Mouse (Mus musculus) cerebellum, adult (tissue): ENCODE measurements around the gene Tekt5.

ENCODE experiments used
- ATAC-seq: cut with Nextera tagmentation; 2 replicates; pipeline ENCODE4 v1.9.2; 2017; ENCODE audit warnings: mild to moderate bottlenecking, moderate library complexity, mixed read lengths; ENCODE audit not compliant: insufficient number of reproducible peaks, low FRiP score, low TSS enrichment

Tekt5 gene

GRCm38 (mm10) chr16:10394699-10395540 lies at the start of gene Tekt5:
Tekt5 (minus strand) TSS chr16:10395490.
- ATAC-seq, result 0 out of 2 replicates have a peak, but pooled peaks have one; percentile 36

DNA sequence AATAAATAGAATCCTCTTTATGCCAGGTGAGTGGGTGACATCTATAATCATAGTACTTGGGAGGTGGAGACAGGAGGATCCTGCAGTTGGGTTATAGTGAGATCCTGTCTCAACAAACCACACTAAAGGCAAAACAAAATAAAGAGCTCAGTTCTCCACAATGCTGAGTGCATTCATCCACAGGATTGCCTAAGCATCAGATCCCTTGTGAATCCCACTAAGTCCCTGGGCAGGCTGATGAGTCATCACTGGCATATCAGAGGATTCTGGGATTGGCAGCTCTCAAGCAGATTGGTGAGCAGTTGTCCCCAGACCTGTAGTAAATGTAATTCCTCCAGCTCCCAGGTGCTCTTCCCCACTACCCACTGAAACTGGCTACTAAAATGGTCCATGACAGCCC lies 48.4 kb upstream of the Tekt5 start:
- ATAC-seq, result no peak

DNA sequence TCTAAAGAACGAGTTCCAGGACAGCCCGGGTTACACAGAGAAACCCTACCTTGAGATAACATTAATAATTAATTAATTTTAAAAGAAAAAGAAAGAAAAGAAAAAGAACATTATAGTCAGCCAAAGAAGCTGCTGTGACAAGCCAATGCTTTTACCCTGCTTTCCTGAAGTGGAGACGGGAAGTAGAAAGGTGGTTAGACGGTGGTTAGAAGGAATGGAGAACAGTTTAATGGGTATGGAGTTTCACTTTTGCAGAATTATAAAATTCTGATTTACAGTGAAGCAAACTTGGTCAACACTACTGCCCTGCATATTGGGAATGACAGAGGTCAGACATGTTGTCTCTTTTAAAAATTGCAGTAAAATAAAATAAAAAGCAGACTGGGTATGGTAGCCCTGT lies 46.5 kb upstream of the Tekt5 start:
- ATAC-seq, result no peak

DNA sequence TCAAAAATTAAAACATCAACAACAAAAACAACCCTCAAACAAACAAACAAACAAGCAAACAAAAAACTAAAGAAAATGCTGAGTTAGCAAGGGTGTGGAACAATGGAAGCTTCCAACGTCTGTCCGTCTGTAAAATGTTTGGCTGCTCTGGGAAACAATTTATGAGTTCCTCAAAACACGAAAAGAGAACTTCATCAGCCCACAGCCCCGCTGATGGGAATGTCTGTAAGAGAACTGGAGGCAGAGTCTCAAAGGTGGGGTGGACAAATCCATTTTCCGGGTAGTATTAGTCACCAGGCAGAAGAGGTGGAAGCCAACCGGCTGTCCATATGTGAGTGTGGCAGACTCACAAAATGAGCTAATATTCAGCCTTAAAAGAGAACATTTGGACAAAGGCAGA lies 46.0 kb upstream of the Tekt5 start:
- no peak for ATAC-seq

DNA sequence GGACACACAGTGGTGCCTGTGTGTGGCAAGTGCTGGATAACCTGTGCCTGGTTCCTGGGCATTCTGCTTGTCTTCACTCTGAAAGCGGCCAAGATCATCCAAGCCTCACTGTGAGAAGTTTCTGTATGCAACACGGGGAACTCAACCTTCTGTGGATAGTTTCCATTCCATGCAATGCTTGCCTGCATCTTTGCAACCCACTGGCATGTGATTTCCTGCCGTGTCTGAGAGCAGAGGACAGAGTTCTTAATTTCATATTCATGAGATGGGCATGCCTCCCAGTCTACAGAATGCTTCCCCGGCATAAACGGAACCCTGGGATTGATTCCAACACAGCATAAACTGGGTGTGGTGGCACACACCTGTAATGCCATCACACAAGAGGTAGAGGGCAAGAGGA lies 42.8 kb upstream of the Tekt5 start:
- ATAC-seq, result no peak

DNA sequence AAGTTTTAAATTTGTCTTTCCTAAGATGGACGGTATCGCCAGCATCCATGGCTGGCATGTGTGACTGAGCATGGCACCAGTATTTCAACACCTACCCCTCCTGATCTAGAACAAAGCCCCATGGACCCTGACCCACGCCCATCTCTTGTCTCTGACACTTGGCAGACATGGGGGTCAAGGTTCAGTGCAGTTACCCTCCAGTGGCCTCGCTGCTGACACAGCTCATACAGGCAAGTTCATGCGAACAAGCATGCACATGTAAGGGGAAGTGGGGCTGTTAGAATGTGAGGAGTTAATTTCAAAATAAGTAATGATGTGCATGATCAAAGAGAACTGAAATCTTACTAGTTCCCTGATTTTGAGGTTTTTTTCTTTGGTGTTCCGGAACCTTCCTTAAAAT lies 40.9 kb upstream of the Tekt5 start:
- ATAC-seq, result no peak

DNA sequence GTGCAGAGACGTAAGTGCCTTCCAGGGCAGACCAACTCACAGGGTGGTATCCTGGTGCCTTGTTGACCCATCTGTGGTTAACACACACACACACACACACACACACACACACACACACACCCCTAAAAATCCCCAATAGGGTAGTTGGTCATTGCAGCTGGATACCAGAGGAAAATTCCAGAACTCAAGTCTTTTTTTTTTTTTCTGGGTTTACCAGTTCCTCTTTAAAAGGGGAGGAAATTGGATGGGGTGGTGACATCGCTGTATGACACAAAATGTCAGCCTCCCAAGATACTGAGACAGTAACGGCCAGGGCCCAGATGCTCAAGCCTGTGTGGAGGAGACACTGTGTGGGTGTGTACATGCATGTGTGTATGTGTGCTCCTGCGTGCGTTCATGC lies 38.1 kb upstream of the Tekt5 start:
- no peak for ATAC-seq

- ATAC-seq, result no peak
Observed at GRCm38 (mm10) chr16:10432387-10432786, 37.1 kb upstream of the Tekt5 start.

- no peak for ATAC-seq
Observed at GRCm38 (mm10) chr16:10431911-10432310, 36.6 kb upstream of the Tekt5 start.

- no peak for ATAC-seq
Observed at GRCm38 (mm10) chr16:10420447-10421054, 25.3 kb upstream of the Tekt5 start.

DNA sequence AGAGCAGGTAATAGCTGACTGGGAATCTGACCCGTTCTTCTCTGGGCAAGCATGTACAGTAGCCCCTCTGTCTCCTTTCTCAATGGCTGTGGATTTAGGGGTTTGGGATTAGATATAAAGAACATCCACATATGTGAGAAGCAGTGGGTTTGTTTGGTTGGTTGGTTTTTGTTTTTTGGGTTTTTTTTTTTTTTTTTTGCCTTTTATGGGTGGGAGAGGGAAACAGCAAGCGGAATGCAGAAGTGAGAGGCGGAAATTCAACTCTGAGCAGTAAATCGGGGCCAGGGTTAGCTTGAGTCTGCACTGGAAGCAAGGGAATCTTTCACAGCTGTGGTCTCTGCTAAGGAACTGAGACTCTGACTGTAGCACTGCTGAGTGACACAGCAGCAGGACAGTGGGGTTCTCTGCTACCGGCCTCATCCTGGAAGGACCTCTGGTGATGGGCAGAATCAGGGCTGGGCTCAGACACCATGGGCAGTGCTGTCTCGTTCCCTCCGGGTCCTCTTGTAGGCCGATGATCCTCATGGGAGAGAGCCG lies 22.5 kb upstream of the Tekt5 start:
- no peak for ATAC-seq

DNA sequence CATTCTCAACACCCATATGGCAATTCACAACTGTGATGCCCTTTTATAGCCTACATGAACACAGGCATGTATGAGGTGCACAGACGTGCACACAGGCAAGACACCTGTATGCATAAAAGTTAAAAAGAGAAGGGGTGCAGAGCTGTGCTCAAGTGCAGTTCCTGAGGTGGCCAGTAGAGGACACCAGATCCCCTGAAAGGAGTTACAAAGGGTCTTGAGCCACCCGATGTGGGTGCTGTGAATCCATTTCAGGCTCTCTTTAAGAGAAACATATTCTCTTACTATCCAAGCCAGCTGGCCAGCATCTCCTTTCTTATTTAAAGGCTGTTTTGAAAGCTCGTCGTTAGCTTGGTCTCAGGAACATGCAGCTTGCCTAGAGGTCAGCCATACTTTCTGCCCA lies 21.6 kb upstream of the Tekt5 start:
- ATAC-seq, result no peak

GRCm38 (mm10) chr16:10415976-10416375 lies 20.7 kb upstream of the Tekt5 start:
- no peak; the same call in 1 of the 2 replicates for ATAC-seq

DNA sequence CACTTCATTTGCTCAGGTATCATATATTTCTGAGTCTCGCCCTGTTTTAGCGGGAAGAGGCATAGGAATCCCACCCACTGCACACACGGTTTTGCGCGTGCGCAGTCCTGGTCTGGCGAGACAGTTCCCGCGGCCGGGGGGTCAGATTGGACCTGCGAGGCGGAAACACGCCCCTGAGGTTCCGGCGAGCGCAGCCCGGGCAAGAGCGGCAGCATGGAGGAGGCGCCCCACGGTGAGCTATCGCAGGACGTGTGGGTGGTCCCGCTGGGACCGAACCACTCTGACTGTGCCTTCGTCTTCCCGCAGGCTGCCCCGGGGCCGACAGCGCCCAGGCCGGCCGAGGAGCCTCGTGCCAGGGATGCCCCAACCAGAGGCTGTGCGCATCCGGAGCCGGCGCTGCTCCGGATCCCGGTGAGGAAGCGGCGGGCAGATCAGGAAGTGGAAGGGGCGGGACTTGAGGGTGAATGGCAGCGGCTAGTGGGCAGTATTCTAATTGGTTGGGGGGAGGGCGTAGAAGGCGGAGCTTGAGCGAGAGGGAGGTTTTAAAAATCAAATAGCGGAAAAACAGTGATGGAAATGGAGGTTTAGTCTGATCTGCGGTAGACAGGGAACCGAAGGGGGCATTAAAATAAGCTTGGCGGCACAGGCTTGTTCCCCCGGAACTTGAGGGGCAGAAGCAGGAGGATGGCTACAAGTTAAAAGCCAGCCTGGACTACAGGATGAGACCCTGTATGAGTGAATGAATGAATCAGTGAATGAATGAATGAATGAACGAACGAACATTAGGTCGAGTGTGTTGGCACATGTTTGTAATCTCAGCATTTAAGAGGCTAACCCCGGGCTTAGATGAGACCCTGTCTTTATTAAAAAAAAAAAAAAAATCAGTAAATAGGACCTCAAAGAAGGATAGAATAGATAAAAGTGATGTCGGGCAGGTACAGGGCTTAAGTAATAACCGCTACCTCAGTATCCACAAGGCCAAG lies 16.8 kb upstream of the Tekt5 start, which contains the start of gene Nubp1:
Nubp1 (plus strand) TSS at position 185 of the 983 bp plus-strand sequence.
- peak; percentile 95 for ATAC-seq

- ATAC-seq, result peak; percentile 40; the same call in 1 of the 2 replicates
Observed at GRCm38 (mm10) chr16:10399160-10399559, 3.9 kb upstream of the Tekt5 start.

DNA sequence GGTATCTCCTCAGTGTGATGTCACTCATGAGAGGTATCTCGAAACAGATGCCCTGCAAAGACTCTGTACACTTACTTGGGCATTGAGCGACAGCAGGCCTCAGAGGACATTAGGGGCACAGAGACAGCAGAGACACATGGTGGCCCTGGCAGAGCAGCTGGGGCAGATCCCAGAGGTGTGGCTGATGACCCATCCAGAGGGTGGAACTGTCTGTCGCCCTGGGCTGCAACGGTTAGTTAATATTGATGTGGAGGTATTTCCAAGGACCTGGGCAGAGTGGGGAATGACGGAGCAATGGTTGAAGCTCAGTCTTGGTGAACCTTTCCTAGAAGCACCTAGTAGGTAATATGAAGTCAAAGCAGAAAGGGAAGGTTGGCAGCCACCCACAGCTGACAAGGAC lies 3.5 kb upstream of the Tekt5 start:
- no peak for ATAC-seq

- ATAC-seq, result no peak
Observed at GRCm38 (mm10) chr16:10392587-10392986, 2.7 kb downstream of the Tekt5 start.

DNA sequence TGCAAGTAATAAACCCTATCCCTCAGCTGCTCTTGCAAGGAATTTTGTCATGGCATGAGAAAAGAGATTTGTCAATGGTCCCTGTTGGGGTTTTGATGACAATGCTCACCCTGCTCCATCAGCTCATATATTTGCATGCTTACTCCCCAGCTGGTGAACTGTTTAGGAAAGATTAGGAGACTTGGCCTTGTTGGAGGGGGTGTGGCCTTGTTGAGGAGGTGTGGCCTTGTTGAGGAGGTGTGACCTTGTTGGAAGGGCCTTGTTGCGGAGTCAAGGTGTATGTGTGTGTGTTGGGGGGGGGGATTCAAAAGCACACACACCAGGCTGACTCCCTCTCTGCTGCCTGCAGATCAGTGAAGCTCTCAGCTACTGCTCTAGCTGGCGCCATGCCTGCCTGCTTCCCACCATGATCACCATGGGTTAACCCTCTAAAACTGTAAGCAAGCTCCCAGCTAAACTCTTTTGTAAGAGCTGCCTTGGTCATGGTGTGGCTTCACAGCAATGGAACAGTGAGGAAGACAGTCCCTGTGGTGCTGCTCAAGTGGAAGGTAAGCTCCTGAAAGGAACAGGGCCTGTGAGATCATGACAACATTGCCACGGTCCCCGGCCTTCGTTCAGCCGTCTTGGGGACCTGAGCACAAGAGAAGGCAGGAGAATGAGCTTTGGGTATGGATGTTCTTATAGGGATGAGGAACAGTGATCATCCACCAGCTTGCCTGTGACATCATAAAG lies 6.5 kb downstream of the Tekt5 start:
- ATAC-seq, result no peak

DNA sequence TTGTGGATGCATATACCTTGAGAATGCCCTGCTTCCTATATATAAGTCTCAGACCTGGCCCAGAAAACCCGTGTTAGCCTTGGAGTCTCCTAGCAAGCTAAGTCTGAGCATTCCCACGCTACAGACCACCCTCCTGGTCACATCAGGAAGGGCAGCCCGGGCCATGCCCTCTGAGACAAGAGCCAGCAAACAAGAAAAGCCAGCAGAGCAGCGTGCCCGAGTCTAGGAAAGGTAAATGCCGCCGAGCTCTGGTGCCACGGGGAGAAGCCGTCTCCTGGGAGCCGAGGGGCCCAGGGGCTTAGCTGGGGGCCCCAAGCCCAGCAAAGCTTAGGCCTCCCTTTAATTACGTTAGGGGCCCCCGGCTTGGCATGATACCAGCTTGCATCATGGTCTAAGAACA lies 10.0 kb downstream of the Tekt5 start:
- no peak for ATAC-seq

- no peak for ATAC-seq
Observed at GRCm38 (mm10) chr16:10384544-10384943, 10.7 kb downstream of the Tekt5 start.
